Mouse (Mus musculus): ENCODE data around the gene Gm10135.

Gm10135 gene

DNA sequence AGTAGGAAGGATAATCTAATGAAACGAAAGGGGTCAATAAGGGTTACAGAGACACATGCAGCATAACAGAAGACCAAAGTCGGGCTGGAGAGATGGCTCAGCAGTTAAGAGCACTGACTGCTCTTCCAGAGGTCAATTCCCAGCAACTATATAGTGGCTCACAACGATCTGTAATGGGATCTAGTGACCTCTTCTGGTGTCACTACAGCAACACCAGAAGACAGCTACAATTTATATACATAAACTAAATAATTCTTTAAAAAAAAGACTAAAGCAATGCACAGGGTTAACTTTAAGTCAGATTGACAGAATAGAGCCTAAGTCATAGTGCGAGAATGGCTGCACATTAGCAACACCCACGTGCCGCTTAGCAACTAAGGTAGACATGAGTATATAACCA lies 14.4 kb downstream of the Gm10135 start:
- no peak for DNase-seq (ENCODE audit: low read depth)

DNA sequence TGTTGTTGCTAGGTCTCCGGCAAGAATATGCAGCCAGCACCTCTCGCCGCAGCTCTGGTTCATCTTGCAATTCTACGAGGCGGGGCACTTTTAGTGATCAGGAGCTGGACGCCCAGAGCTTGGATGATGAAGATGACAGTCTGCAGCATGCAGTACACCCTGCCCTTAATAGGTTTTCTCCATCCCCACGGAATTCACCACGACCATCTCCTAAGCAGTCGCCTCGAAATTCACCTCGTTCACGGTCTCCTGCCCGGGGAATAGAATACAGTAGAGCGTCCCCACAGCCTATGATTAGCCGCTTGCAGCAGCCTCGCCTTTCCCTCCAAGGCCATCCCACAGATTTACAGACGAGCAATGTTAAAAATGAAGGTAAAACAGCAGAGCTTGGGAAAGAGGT lies 17.2 kb downstream of the Gm10135 start:
- no peak for DNase-seq (ENCODE audit: low read depth)

DNA sequence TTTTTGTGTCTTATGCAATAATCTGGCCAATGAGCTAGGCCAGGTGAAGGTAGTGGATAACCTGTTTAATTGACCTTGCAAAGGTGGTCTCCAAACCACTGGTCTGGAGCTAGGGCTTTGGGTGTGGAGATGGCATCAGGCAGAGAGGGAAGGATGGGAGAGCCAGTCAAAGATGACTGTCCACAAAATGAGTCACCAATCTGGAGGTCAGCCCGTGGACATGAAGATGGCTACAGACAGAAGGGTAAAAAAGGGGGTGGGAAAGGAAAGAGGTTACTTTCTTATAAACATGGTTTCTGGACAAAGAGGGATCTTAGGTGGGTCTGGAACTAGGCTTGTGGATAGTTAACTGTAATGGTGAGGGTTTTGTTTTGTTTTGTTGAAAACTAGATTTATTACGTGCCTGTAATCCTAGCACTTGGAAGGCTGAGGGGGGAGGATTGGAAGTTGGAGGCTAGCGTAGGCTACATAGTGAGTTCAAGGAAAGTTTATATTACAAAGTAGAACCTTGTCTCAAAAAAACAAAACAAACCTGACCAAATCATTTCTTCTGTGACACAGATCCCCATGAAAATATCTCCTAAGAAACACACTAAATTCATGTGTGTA lies 20.4 kb downstream of the Gm10135 start:
- no peak for DNase-seq (ENCODE audit: low read depth)

DNA sequence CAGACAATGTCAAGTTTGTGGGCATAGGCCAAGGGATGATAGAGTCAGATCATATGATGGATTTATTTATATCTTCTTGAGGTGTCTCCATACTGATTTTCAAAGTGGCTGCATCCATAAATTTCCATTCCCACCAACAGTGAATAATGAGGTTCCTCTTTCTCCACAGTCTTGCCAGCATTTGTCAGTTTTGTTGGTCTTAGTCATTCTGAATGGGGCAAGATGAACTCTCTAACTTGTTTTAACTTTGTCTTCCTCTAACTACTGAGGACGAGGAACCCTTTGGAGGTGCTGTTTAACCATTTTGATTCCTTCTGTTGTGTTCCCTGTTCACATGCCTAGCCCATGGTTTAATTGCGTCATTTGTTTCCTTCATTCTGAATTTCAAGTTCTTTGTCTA lies 24.2 kb downstream of the Gm10135 start:
- DNase-seq (ENCODE audit: low read depth), result no peak

DNA sequence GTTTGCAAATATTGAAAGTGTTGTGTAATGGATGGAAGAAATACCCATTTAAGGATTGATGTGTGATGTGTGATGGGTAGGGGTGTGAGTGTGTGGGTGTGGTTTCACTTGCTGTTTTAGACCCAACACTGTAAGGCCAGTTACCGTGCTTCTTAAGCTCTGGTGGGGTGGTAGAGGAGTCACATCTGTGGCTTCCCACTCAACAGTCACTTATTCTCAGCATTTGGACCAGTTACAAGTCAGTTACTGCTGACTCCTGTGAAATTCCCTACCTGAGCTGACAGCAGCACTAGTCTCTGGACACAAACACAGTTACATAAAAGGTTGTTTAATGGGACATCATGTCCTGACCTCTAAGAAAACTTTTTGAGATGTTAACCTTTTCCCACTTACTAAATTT lies 26.4 kb downstream of the Gm10135 start:
- no peak for DNase-seq (ENCODE audit: low read depth)

DNA sequence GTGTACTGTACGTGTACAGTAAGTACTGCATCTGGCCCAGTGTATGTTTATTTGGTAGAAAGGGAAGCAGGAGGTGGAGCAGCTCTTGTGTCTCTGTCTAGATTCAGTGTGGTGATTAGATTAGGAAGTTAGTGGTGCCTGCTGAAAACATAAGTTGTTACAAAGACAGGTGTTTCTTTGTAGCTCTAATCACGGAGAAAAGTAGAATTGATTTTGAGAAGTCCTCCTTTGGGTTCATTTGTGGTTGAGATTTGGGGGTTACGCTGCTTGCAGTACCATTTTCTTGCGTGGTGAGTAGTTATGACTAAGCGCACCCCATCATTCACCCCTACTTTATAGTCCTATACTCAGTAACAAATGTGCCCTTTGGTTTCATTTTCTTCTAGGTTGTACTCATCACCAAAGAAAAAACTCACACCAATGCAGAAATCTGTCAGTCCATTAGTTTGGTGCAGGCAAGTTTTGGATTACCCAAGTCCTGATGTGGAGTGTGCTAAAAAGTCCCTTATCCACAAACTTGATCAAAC lies 33.5 kb downstream of the Gm10135 start:
- peak; percentile 18 for DNase-seq (ENCODE audit: low read depth)

DNA sequence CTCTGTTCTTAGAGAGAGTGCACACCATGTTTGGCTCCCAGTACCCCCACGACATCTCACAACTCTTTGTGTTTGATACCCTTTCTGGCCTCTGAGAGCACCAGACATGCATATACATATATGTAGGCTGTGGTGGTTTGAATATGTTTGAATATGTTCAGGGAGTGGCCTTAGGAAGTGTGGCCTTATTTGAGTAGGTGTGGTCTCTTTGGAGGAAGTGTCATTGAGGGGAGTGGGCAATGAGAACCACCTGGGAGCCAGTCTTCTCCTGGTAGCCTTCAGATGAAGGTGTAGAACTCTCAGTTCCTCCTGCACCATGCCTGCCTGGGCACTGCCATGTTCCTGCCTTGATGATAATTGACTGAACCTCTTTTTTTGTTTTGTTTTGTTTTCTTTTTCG lies 35.2 kb downstream of the Gm10135 start:
- DNase-seq (ENCODE audit: low read depth), result no peak

DNA sequence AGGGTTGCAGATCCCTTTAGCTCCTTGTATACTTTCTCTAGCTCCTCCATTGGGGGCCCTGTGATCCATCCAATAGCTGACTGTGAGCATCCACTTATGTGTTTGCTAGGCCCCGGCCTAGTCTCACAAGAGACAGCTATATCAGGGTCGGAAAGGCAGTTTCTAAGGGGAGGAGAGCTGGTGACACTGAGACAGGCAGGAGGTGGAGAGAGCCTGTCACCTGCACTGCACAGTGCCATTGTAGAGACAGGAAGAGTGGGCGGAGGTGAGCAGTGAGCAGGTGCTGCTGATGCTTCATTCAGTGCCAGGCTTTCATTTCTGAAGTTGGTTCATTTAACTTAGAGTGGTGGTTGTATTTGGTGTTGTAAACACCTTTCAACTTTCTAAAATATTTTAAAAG lies 36.1 kb downstream of the Gm10135 start:
- peak; percentile 57 for DNase-seq (ENCODE audit: low read depth)

DNA sequence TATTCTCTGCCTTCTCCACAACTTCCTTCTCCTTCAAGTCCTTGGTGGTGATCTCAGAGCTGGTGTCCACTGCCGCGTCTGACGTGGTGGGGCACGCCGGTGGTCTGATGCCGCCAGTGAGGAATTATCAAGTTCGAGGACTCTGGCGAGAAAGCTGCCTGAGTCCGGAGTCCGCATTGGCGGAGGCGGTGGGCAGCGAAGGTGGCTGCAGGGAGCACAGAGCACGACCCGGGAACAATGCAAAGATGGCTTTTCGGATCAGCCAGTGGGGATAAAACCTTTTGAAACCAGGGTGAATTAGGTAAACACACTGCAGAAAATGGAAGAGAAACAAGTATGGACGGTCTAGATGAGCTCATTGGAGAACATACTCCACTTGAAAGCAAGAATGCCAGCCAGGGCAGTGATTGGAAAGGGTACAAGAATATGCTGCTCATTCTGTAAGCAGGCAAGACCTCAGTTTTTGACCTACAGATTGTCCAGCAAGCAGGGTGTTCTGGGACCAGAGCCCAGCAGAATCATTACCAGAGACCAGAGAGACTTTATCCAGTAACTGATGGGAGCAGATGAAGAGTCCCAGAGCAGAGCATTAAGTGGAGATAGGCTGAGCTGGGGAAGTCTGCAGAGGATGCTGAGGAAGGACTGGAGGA lies 41.4 kb downstream of the Gm10135 start:
- no peak for DNase-seq (ENCODE audit: low read depth)

DNA sequence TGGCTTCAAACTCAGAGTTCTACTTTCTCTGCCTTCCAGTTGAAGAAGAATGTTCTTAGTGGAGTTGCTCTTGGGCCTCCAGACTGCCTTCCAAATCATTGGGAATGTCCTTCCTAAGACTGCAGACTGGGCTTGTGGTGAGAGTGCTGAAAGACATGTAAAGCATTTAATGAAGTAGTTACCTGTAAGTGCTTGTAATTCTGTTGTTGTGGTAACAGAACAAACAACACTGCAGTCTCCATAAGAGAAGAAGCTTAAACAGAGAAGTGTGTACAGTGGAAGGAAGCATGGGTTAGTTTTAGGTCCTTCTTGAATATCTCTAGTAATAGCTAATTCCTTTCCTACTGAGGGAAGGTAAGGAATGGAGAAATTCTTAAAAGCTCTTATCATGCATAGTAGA lies 47.4 kb downstream of the Gm10135 start:
- DNase-seq (ENCODE audit: low read depth), result no peak

DNA sequence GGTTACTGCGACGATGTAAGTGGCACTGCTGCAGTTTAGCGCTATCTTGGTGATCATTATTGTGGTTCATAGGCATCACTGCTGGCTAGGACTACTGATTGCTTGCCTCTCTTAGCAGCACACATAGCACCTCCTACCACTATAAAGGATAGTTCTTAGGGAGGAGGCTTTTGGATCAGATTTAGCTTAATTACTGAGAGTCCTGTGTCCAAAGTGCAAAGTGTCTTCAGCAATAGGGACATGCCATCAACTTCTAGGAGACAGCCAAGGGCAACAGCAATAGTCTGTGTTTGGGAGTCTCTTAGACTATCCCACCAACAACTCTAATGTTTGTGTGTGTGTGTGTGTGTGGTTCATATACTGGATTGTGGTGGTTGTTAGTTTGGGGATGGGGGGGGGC lies 51.7 kb downstream of the Gm10135 start:
- DNase-seq (ENCODE audit: low read depth), result no peak

DNA sequence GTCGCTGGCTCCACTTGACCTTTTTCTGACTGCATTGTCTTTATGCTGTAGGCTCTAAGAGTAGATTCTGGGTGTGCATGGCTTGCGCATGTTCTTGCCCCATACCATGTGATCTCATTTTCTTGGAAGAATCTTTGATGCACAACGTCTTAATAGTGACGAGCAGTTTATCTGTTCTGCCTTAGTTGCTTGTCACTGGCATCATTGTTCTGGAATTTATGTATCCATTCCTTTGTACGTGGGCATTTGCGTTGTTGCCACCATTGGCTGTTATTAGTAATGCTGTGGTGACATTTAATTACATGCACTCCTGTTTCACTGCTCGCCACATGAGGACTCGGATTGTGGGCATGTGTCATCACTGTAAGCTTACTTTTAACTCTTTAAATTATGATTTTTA lies 53.3 kb downstream of the Gm10135 start:
- no peak for DNase-seq (ENCODE audit: low read depth)

DNA sequence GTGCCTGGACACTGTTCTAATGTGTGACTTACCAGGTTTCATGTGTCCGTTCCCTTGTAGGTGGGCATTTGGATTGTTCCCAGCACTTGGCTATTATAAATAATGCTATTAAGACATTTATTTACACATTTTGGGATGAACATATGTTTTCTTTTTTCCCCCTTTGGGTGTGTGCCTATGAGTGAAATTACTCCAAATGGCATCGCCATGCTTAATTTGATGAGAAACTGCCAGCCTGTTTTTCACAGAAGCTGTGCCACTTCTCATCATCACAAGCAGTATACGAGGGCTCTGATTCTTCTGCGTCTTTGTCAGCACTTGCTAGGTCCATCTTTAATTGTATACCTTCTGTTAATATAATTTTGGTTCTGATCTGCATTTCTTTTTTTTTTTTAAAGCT lies 54.1 kb downstream of the Gm10135 start:
- DNase-seq (ENCODE audit: low read depth), result no peak

DNA sequence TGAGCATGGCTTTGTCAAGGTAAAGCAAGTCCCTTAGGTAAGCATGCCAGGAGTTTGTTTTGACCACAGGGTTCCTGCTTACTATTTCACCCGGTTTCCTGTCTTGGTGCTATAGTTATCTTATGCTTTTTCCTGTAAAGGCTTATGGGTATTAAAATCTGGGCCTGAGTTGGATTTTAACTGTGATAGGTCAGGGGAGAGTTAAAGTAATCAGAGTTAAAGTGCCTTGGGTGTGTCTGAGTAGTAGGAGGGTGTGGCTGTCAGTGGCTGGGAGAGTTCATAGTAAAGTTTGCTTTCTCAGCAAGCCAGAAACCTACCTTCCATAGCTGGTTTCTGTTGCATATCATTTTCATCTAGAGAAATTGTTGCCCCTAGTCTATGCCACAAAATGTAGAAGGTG lies 57.7 kb downstream of the Gm10135 start:
- peak; percentile 46 for DNase-seq (ENCODE audit: low read depth)

DNA sequence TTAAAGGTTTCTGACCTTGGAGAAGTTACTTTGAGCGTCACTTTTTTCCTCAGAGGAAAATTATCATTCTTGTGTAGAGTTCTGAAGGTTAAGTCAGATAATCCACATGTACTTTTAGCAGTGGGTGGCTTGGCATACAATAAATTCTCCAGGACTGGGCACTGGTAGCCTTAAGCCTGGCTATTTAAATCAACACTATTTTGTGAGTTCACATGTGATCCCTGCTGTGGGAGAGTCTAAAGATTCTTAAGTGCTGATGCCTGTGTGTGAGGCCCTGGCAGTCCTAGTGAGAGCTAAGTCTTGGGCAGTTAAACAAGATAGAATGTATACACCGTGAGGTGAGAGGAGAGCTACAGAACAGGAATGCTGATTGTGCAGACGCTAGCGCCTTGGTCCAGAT lies 58.5 kb downstream of the Gm10135 start:
- DNase-seq (ENCODE audit: low read depth), result no peak
